Mouse (Mus musculus) midbrain, embryonic 10.5 days (tissue): ENCODE results near the gene Odam. TPM values are rescaled to one million over a fixed set of nuclear protein-coding genes. Genes with fewer than 3 reads are reported as not detected.

ENCODE experiments used
- DNase-seq: peaks from one replicate; pipeline ENCODE4 v3.0.0-alpha.2; 2017; ENCODE audit warnings: low spot score
- H3K27ac ChIP-seq: fragments of 300-500 bp; sonication (generic); replicated peaks from 2 replicates; pipeline ENCODE4 v1.5.1; 2016; ENCODE audit warnings: mild to moderate bottlenecking
- H3K27me3 ChIP-seq: fragments of 300-500 bp; sonication (generic); 2 replicates; pipeline ENCODE4 v1.6.1; 2016; ENCODE audit warnings: low read depth, mild to moderate bottlenecking; ENCODE audit not compliant: poor library complexity, severe bottlenecking
- H3K36me3 ChIP-seq: fragments of 300-500 bp; sonication (generic); 2 replicates; pipeline ENCODE4 v1.6.1; 2016; ENCODE audit warnings: mild to moderate bottlenecking, moderate library complexity
- H3K4me1 ChIP-seq: fragments of 300-500 bp; sonication (generic); 2 replicates; pipeline ENCODE4 v1.6.1; 2016
- H3K4me3 ChIP-seq: fragments of 300-500 bp; sonication (generic); 2 replicates; pipeline ENCODE4 v1.5.1; 2016; ENCODE audit warnings: mild to moderate bottlenecking, moderate library complexity
- H3K9me3 ChIP-seq: fragments of 300-500 bp; sonication (generic); replicated peaks from 2 replicates; pipeline ENCODE4 v1.6.1; 2016; ENCODE audit warnings: mild to moderate bottlenecking
- WGBS: fragments of 180-500 bp; shearing (Covaris S2); methylation state at CpG from one replicate; pipeline ENCODE4 v1.1.7; 2016; 5-methylcytosine and 5-hydroxymethylcytosine counted together
- polyA plus RNA-seq: library from polyadenylated mRNA; unstranded; fragments of >200 nt; fragmentation: Nextera tagmentation; extraction: Ambion mirVana; gene quantifications from 2 replicates; pipeline ENCODE4 v1.2.1, GENCODE M21; 2016

Odam gene
- not detected in 2 replicates for polyA plus RNA-seq

GRCm38 (mm10) chr5:87884729-87885128 lies at the start of gene Odam:
Gene Odam, plus strand, starts transcription at chr5:87885029.
- 76% methylated on average over 1 of the region's 1 CpGs for WGBS
- no peak within 1 kb of the TSS for H3K27ac ChIP-seq
- H3K27me3 ChIP-seq, result no peaks in the 10 kb centered on the region
- H3K36me3 ChIP-seq, result no peaks in the 10 kb centered on the region
- no peaks in the 10 kb centered on the region for H3K9me3 ChIP-seq
- DNase-seq, result no peak
- H3K4me1 ChIP-seq, result no peaks in the 10 kb centered on the region
- H3K4me3 ChIP-seq, result no peak within 1 kb of the TSS

GRCm38 (mm10) chr5:87855136-87855716 lies 29.6 kb upstream of the Odam start:
- no peak overlapping the region for H3K27ac ChIP-seq
- no peaks in the 10 kb centered on the region for H3K36me3 ChIP-seq
- no peaks in the 10 kb centered on the region for H3K9me3 ChIP-seq
- 92% methylated on average over 3 of the region's 3 CpGs for WGBS
- H3K4me3 ChIP-seq, result no peak overlapping the region
- DNase-seq, result no peak
- no peaks in the 10 kb centered on the region for H3K4me1 ChIP-seq
- no peaks in the 10 kb centered on the region for H3K27me3 ChIP-seq

DNA sequence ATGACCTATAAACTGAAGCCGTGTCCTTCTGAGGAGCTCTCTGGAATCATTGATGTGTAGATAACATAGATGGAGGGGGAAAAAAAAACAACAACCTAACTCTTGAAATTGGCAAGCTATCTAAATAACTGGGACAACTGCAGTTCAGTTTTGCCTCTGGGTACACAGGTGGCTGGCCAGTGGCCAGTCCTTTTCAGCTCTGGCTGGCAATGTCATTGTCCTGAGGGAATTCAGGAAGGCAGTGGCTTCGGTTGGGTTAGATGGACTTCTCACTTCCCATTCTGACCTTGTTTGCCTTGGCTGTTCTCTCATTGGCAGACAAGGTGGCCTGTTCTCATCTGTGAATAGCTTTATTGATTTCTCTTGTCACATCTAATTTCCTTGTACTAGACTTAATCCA lies 14.7 kb upstream of the Odam start:
- WGBS, result 81% methylated on average over 2 of the region's 2 CpGs
- no peak for DNase-seq
- Histone ChIP-seq H3K27ac (no peak overlapping the region), H3K4me3 (no peak overlapping the region), H3K4me1 (no peaks in the 10 kb centered on the region), H3K36me3 (no peaks in the 10 kb centered on the region), H3K9me3 (no peaks in the 10 kb centered on the region), H3K27me3 (no peaks in the 10 kb centered on the region)

DNA sequence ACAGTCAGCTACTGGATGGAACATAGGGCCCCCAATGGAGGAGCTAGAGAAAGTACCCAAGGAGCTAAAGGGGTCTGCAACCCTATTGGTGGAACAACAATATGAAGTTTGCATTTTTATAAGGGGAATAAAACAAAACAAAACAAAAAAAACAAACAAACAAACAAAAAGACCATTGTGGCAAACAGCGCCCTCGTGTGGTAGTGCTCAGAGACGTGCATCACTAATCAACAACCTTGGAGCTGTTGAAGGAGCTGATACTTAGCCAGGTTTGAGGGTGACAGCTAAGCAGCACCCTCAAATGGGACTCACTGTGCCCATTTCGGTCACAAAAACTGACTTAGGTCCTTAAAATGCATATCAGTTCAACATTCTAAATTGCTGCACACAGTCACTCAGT lies 13.4 kb upstream of the Odam start:
- H3K27ac ChIP-seq, result no peak overlapping the region
- no peak for DNase-seq
- H3K4me3 ChIP-seq, result no peak overlapping the region
- H3K9me3 ChIP-seq, result no peaks in the 10 kb centered on the region
- WGBS, result 29% methylated on average over 4 of the region's 4 CpGs
- H3K27me3 ChIP-seq, result no peaks in the 10 kb centered on the region
- no peaks in the 10 kb centered on the region for H3K36me3 ChIP-seq
- no peaks in the 10 kb centered on the region for H3K4me1 ChIP-seq

- H3K9me3 ChIP-seq, result no peaks in the 10 kb centered on the region
- no peaks in the 10 kb centered on the region for H3K36me3 ChIP-seq
- H3K27me3 ChIP-seq, result no peaks in the 10 kb centered on the region
- no peak within 1 kb of the TSS for H3K4me3 ChIP-seq
- H3K27ac ChIP-seq, result no peak within 1 kb of the TSS
- no peaks in the 10 kb centered on the region for H3K4me1 ChIP-seq
- peak; percentile 16 for DNase-seq
- WGBS, result 36% methylated on average over 5 of the region's 5 CpGs
Observed at GRCm38 (mm10) chr5:87925372-87925771, 40.5 kb downstream of the Odam start, which contains the start of gene Csn3. Gene Csn3, plus strand, starts transcription at chr5:87925579.

- no peak for DNase-seq
- H3K4me1 ChIP-seq, result no peaks in the 10 kb centered on the region
- H3K4me3 ChIP-seq, result no peak overlapping the region
- WGBS, result 27% methylated on average over 1 of the region's 1 CpGs
- H3K36me3 ChIP-seq, result no peaks in the 10 kb centered on the region
- H3K27ac ChIP-seq, result no peak overlapping the region
- H3K9me3 ChIP-seq, result no peaks in the 10 kb centered on the region
- no peaks in the 10 kb centered on the region for H3K27me3 ChIP-seq
Observed at GRCm38 (mm10) chr5:87931603-87932002, 46.8 kb downstream of the Odam start.

DNA sequence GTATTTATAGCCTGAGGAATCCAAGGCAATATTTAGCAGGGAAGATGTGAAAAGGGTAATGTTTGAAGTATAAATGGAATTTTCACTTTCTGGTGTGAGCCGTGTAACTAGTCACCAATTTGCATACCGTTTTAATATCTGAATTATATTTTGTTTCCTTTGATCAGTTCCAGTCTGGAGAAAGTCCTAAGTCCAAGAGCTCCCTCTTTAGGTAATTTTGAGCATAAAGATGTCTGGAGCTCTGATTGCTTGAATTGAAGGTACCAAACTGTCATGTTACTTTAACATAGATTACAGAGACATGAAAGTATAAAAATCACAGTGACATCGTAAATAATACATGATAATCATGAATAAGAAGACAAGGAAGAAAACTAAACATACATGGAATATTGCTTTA lies 55.9 kb downstream of the Odam start:
- no peaks in the 10 kb centered on the region for H3K4me1 ChIP-seq
- H3K27ac ChIP-seq, result no peak overlapping the region
- H3K27me3 ChIP-seq, result no peaks in the 10 kb centered on the region
- WGBS, result 57% methylated on average over 3 of the region's 3 CpGs
- DNase-seq, result no peak
- no peaks in the 10 kb centered on the region for H3K9me3 ChIP-seq
- H3K36me3 ChIP-seq, result no peaks in the 10 kb centered on the region
- no peak overlapping the region for H3K4me3 ChIP-seq

GRCm38 (mm10) chr5:87942515-87942914 lies 57.7 kb downstream of the Odam start:
- no peak overlapping the region for H3K27ac ChIP-seq
- H3K27me3 ChIP-seq, result no peaks in the 10 kb centered on the region
- H3K36me3 ChIP-seq, result no peaks in the 10 kb centered on the region
- no peaks in the 10 kb centered on the region for H3K4me1 ChIP-seq
- H3K4me3 ChIP-seq, result no peak overlapping the region
- no peak for DNase-seq
- no peaks in the 10 kb centered on the region for H3K9me3 ChIP-seq

Other genes starting within 250 kb of the Odam start
- gene Csn1s1, start 218.8 kb upstream of the Odam start, polyA plus RNA-seq, result not detected in 2 replicates
- not detected in 2 replicates for gene Csn2, start 185.4 kb upstream of the Odam start, polyA plus RNA-seq
- gene Csn1s2a, start 110.5 kb upstream of the Odam start, polyA plus RNA-seq, result not detected in 2 replicates
- not detected in 2 replicates for gene Csn1s2b, start 76.9 kb upstream of the Odam start, polyA plus RNA-seq
- gene Prr27, start 59.3 kb upstream of the Odam start, polyA plus RNA-seq, result not detected in 2 replicates
- 0.41 and 1.0 TPM in 2 replicates for gene Csn3, start 40.5 kb downstream of the Odam start, polyA plus RNA-seq
- not detected in 2 replicates for gene 2310003L06Rik, start 84.4 kb downstream of the Odam start, polyA plus RNA-seq
- not detected in 2 replicates for gene Gm28434, start 84.5 kb downstream of the Odam start, polyA plus RNA-seq
- not detected in 2 replicates for gene Cabs1, start 94.4 kb downstream of the Odam start, polyA plus RNA-seq
- not detected in 2 replicates for gene Smr3a, start 117.5 kb downstream of the Odam start, polyA plus RNA-seq
- gene Smr2, start 201.5 kb downstream of the Odam start, polyA plus RNA-seq, result not detected in 2 replicates
- gene Gm11116, start 226.5 kb downstream of the Odam start, polyA plus RNA-seq, result not detected in 2 replicates